Mouse (Mus musculus): ENCODE data around the gene Slc41a2. TPM values are rescaled to one million over a fixed set of nuclear protein-coding genes. Genes with fewer than 3 reads are reported as not detected.

Slc41a2 gene
- polyA plus RNA-seq, 1 experiment from 2014 or later, result 0.27 TPM

DNA sequence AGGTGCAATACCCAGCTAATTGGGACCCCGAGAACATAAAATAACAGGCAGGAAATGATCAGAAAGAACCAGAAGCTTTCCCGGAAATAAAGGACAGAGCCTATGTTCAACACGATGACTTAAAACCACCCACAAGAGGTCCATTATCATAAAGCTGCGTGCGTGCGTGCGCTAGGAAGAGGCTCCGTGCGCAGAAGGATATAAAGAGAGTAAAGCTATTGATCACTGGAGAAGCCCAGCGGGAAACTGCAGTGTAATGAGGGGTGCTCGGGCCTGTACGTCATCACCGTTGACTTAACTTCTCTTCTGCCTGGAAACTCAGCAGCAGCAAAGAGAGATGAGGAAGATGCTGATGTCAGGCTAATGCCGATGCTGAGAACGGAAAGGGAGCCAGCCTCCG lies 127.6 kb downstream of the Slc41a2 start:
- Histone ChIP-seq H3K36me3 (replicated peaks) (no peaks in the 10 kb centered on the region), H3K4me1 (peaks cover 41% of the 10 kb centered on the region), H3K4me3 (no peak overlapping the region), H3K27ac (replicated peaks) (peak overlapping the region; percentile 48), H3K9me3 (no peaks in the 10 kb centered on the region), H3K27me3 (replicated peaks; ENCODE audit: low read depth, poor library complexity, severe bottlenecking) (no peaks in the 10 kb centered on the region)
- DNase-seq (ENCODE audit: low spot score), result no peak
- 81% methylated on average over 16 of the region's 16 CpGs for WGBS

DNA sequence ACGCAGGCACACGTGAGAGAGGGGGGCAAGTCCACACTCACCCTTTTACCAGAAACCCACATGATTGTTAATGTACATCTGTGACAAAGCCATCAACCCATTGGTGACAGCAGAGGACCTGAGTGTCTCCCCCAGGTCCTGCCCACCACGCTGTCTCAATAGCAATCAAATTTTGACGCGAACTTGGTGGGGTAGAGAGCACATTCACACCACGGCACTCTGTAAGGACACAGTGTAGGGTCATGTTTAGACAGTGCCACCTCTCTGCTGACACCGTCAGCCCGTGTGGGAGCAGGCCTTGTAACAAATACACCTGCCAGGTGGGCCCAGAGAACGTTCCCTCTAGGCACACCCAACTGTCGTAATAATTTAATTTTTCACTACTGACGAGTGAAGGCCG lies 128.3 kb downstream of the Slc41a2 start:
- WGBS, result 78% methylated on average over 12 of the region's 12 CpGs
- no peaks in the 10 kb centered on the region for H3K36me3 ChIP-seq (replicated peaks)
- no peaks in the 10 kb centered on the region for H3K9me3 ChIP-seq
- no peak overlapping the region for H3K27ac ChIP-seq (replicated peaks)
- peaks cover 41% of the 10 kb centered on the region for H3K4me1 ChIP-seq
- no peak for DNase-seq (ENCODE audit: low spot score)
- no peak overlapping the region for H3K4me3 ChIP-seq
- no peaks in the 10 kb centered on the region for H3K27me3 ChIP-seq (replicated peaks; ENCODE audit: low read depth, poor library complexity, severe bottlenecking)

GRCm38 (mm10) chr10:83208436-83208835 lies 129.2 kb downstream of the Slc41a2 start:
- Histone ChIP-seq H3K4me1 (peaks cover 41% of the 10 kb centered on the region), H3K4me3 (no peak overlapping the region), H3K36me3 (replicated peaks) (no peaks in the 10 kb centered on the region), H3K27me3 (replicated peaks; ENCODE audit: low read depth, poor library complexity, severe bottlenecking) (no peaks in the 10 kb centered on the region), H3K9me3 (no peaks in the 10 kb centered on the region), H3K27ac (replicated peaks) (no peak overlapping the region)
- no peak for DNase-seq (ENCODE audit: low spot score)
- 91% methylated on average over 7 of the region's 7 CpGs for WGBS

DNA sequence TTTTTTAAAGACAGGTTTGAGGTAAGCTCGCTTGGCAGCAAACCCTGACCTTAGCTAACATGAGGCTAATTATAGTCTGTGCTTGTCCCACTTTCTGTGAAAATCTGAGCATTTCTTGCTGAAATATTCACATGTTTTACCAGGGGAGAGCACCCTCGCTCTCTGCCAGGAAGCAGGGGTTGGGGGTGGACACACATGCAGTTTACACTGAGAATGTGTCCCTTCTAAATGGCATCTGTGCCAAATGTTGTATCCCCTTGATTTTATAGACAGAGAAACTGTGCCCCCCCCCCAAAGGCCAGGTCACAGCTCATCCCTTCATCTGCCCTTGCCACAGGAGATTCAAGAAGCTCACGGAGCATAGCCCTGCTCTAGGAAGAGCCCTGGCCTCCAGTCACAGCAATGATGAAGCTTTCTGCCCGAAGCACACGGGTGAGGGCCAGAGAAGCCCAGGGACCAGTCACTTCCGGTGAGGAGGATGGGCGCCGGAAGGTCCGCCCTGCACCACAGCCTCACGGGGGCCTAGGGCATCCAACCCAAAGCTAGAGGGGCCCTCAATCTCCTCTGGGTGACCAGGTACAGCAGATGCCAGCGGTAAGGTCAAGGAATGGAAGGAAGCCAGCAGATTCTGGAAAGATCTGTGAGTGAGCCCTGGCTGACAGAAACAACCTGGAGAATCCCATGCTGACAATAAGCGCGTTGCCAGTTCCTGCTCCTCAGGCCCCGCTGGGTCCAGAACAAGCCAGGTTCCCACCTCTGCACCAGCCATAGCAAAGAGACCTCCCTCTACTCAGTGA lies 134.6 kb downstream of the Slc41a2 start:
- no peaks in the 10 kb centered on the region for H3K27me3 ChIP-seq (replicated peaks; ENCODE audit: low read depth, poor library complexity, severe bottlenecking)
- no peak overlapping the region for H3K27ac ChIP-seq (replicated peaks)
- 86% methylated on average over 14 of the region's 14 CpGs for WGBS
- H3K36me3 ChIP-seq (replicated peaks), result no peaks in the 10 kb centered on the region
- 0 out of 2 replicates have a peak, but pooled peaks cover 7% of the 10 kb centered on the region for H3K4me1 ChIP-seq
- no peak for DNase-seq (ENCODE audit: low spot score)
- H3K4me3 ChIP-seq, result no peak overlapping the region
- H3K9me3 ChIP-seq, result no peaks in the 10 kb centered on the region

DNA sequence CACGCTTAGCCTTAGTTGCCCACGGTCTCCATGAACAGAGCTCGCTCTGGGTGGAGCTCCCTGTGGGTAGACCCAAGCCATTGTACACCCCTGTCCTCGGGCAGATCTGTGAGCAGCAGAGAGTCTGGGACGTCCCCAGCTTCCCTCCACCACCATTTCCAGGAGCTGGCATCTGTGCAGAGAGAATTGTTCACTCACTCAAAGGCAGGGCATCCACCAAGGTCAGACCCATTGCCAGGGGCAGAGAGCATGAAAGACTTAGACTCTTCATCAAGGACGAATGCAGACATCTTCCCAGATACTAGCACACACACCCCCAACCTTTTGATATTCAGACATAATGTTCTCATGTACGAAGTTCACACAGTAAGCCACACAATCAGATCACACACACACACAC lies 136.2 kb downstream of the Slc41a2 start:
- no peaks in the 10 kb centered on the region for H3K36me3 ChIP-seq (replicated peaks)
- H3K27ac ChIP-seq (replicated peaks), result no peak overlapping the region
- no peak for DNase-seq (ENCODE audit: low spot score)
- no peaks in the 10 kb centered on the region for H3K4me1 ChIP-seq
- H3K4me3 ChIP-seq, result no peak overlapping the region
- H3K27me3 ChIP-seq (replicated peaks; ENCODE audit: low read depth, poor library complexity, severe bottlenecking), result no peaks in the 10 kb centered on the region
- no peaks in the 10 kb centered on the region for H3K9me3 ChIP-seq
- WGBS, result 89% methylated on average over 7 of the region's 7 CpGs

DNA sequence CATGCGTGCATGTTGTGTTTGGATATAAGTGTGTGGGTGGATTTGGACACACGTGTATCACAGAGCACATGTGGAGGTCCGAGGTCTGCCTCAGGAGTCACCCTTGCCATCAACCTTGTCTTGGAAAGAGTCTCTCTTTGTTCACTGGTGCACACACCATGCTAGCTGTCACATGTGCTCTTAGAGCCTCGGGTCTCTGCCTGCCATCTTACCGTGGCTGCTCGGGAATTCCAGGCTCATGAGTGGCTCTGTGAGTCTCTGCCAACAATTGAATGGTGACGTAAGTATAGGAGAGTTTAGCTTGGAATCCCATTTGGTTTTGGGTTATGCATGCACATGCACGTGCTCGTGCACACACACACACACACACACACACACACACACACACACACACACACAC lies 138.4 kb downstream of the Slc41a2 start:
- no peaks in the 10 kb centered on the region for H3K27me3 ChIP-seq (replicated peaks; ENCODE audit: low read depth, poor library complexity, severe bottlenecking)
- H3K9me3 ChIP-seq, result no peaks in the 10 kb centered on the region
- WGBS, result 88% methylated on average over 9 of the region's 9 CpGs
- DNase-seq (ENCODE audit: low spot score), result no peak
- 0 out of 2 replicates have a peak, but pooled peaks cover 6% of the 10 kb centered on the region for H3K4me1 ChIP-seq
- no peak overlapping the region for H3K4me3 ChIP-seq
- no peaks in the 10 kb centered on the region for H3K36me3 ChIP-seq (replicated peaks)
- no peak overlapping the region for H3K27ac ChIP-seq (replicated peaks)

DNA sequence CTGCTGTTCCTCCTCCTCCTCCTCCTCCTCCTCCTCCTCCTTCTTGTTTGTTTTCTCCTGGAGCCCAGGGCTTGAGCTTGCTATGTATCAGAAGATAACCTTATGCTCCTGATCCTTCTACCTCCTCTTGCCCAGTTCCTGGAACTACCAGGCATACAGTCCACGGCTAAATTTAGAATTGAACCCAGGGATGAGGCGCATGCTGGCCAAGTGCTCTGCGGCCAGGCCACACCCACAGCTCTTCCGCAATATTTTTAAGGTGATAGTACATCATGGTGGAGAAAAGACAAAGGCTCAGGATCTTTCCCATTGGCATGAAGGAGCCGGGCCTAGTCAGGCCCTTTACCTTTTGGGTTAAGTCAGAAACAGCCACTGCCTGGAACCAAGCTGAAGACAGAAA lies 139.0 kb downstream of the Slc41a2 start:
- DNase-seq (ENCODE audit: low spot score), result no peak

GRCm38 (mm10) chr10:83197690-83198336 lies 139.9 kb downstream of the Slc41a2 start:
- DNase-seq (ENCODE audit: low spot score), result peak; percentile 76
- no peaks in the 10 kb centered on the region for H3K36me3 ChIP-seq (replicated peaks)
- H3K27ac ChIP-seq (replicated peaks), result no peak overlapping the region
- 52% methylated on average over 11 of the region's 11 CpGs for WGBS
- no peak overlapping the region for H3K4me3 ChIP-seq
- H3K9me3 ChIP-seq, result no peaks in the 10 kb centered on the region
- 0 out of 2 replicates have a peak, but pooled peaks cover 6% of the 10 kb centered on the region for H3K4me1 ChIP-seq
- no peaks in the 10 kb centered on the region for H3K27me3 ChIP-seq (replicated peaks; ENCODE audit: low read depth, poor library complexity, severe bottlenecking)

More for the DNA sequence above, 139.0 kb downstream of the Slc41a2 start:
- Histone ChIP-seq H3K27me3 (replicated peaks; ENCODE audit: low read depth, poor library complexity, severe bottlenecking) (no peaks in the 10 kb centered on the region), H3K27ac (replicated peaks) (0 out of 2 replicates have a peak overlapping the region, but pooled peaks have one; percentile 30), H3K4me3 (no peak overlapping the region), H3K4me1 (0 out of 2 replicates have a peak, but pooled peaks cover 6% of the 10 kb centered on the region), H3K9me3 (no peaks in the 10 kb centered on the region), H3K36me3 (replicated peaks) (no peaks in the 10 kb centered on the region)
- 82% methylated on average over 5 of the region's 5 CpGs for WGBS

- WGBS, result 56% methylated on average over 6 of the region's 6 CpGs
- no peak for DNase-seq (ENCODE audit: low spot score)
- Histone ChIP-seq H3K27ac (replicated peaks) (no peak overlapping the region), H3K9me3 (no peaks in the 10 kb centered on the region), H3K27me3 (replicated peaks; ENCODE audit: low read depth, poor library complexity, severe bottlenecking) (no peaks in the 10 kb centered on the region), H3K36me3 (replicated peaks) (peaks cover 13% of the 10 kb centered on the region), H3K4me1 (0 out of 2 replicates have a peak, but pooled peaks cover 10% of the 10 kb centered on the region), H3K4me3 (no peak overlapping the region)
Measured at GRCm38 (mm10) chr10:83191982-83192381, 145.7 kb downstream of the Slc41a2 start.

DNA sequence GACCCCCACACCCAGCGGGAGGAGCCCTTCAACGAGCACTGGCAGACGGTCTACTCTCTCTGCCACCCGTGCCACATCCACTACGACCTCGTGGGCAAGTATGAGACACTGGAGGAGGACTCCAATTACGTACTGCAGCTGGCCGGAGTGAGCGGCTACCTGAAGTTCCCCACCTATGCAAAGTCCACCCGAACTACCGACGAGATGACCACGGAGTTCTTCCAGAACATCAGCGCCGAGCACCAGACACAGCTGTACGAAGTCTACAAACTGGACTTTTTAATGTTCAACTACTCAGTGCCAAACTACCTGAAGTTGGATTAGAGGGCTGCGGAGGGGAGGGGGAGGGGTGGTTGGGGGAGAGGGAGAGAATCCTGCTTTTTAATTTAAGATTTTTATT lies 146.2 kb downstream of the Slc41a2 start:
- DNase-seq (ENCODE audit: low spot score), result no peak
- no peak overlapping the region for H3K27ac ChIP-seq (replicated peaks)
- no peaks in the 10 kb centered on the region for H3K27me3 ChIP-seq (replicated peaks; ENCODE audit: low read depth, poor library complexity, severe bottlenecking)
- WGBS, result 95% methylated on average over 17 of the region's 17 CpGs
- H3K9me3 ChIP-seq, result no peaks in the 10 kb centered on the region
- H3K4me3 ChIP-seq, result no peak overlapping the region
- H3K4me1 ChIP-seq, result 0 out of 2 replicates have a peak, but pooled peaks cover 11% of the 10 kb centered on the region
- H3K36me3 ChIP-seq (replicated peaks), result peaks cover 13% of the 10 kb centered on the region

DNA sequence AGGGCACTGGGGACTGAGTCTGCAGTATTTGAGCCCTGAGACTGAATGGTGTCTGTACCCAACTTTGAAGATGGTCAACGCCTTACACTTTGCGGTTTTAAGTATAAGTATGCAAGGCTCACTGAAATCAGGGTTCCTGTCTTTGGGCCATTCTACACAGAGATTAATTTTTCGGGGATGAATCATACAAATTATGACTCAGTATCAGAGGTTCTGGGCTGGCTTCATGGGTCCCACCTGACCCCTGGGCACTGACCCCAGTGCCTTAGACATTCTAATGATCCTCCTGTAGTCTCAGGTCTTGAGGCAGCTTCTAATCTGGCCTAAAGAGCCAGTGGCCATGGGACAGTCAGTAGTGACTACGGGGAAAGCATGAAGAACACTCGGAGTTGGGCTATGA lies 148.6 kb downstream of the Slc41a2 start:
- H3K9me3 ChIP-seq, result no peaks in the 10 kb centered on the region
- peaks cover 13% of the 10 kb centered on the region for H3K36me3 ChIP-seq (replicated peaks)
- DNase-seq (ENCODE audit: low spot score), result no peak
- WGBS, result 96% methylated on average over 5 of the region's 5 CpGs
- H3K27me3 ChIP-seq (replicated peaks; ENCODE audit: low read depth, poor library complexity, severe bottlenecking), result no peaks in the 10 kb centered on the region
- H3K4me1 ChIP-seq, result peaks cover 11% of the 10 kb centered on the region
- H3K4me3 ChIP-seq, result no peak overlapping the region
- H3K27ac ChIP-seq (replicated peaks), result no peak overlapping the region

DNA sequence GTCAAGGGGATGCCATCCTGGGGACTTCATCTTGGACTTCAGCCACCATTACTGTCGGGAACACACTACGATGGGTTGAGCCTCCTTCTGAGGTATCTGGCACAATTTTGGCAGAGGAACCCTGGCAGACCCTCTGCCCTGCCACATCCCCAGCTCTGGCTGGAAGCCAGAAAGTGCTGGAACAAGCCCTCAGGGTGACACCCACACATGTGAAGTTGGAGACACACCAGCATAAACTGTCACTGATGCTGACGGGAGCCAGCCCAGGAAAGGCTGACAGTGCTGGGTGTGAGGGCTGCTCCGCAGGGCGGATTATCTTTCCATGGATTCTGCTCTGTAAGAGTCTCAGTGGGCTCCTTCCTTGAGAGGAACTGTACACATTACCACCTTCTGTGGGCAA lies 150.7 kb downstream of the Slc41a2 start:
- no peak for DNase-seq (ENCODE audit: low spot score)
- 89% methylated on average over 5 of the region's 5 CpGs for WGBS
- no peaks in the 10 kb centered on the region for H3K9me3 ChIP-seq

DNA sequence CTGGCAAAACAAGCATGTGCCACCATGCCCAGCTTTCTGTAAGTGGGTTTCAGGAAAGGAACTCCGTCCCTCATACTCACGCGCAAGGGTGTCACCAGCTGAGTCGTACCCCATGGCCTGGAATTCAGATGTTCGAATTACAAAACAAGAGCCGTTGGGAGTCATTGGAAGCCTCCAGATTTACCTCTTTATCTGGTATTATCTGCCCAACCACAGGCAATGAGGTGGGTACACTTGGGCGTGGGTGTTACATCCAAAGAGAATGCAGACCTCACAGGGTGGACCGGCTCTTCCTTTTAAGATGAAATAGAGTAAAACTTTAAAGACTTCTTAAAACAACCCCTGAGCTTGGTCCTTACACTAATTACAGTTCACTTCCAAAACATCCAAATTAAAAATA lies 151.5 kb downstream of the Slc41a2 start:
- DNase-seq (ENCODE audit: low spot score), result no peak
- 88% methylated on average over 8 of the region's 8 CpGs for WGBS
- no peaks in the 10 kb centered on the region for H3K27me3 ChIP-seq (replicated peaks; ENCODE audit: low read depth, poor library complexity, severe bottlenecking)

More for the DNA sequence above, 150.7 kb downstream of the Slc41a2 start:
- H3K4me1 ChIP-seq, result peaks cover 30% of the 10 kb centered on the region
- peaks cover 13% of the 10 kb centered on the region for H3K36me3 ChIP-seq (replicated peaks)
- no peaks in the 10 kb centered on the region for H3K27me3 ChIP-seq (replicated peaks; ENCODE audit: low read depth, poor library complexity, severe bottlenecking)
- H3K27ac ChIP-seq (replicated peaks), result no peak overlapping the region
- H3K4me3 ChIP-seq, result no peak overlapping the region

More for the DNA sequence above, 151.5 kb downstream of the Slc41a2 start:
- H3K36me3 ChIP-seq (replicated peaks), result peaks cover 6% of the 10 kb centered on the region
- no peaks in the 10 kb centered on the region for H3K9me3 ChIP-seq
- H3K27ac ChIP-seq (replicated peaks), result no peak overlapping the region
- H3K4me3 ChIP-seq, result no peak overlapping the region
- H3K4me1 ChIP-seq, result peaks cover 33% of the 10 kb centered on the region
